Mouse (Mus musculus): ENCODE measurements at regions not wholly inside any gene's neighbourhood (a gene's known extent, or its start where the extent isn't known, plus 50 kb on each side); places are given as distances from the start of the nearest gene placed in this dataset.

GRCm38 (mm10) chr11:64673546-64673945 lies 237.1 kb upstream of the F930015N05Rik start:
- H3K27ac ChIP-seq (replicated peaks; ENCODE audit: low read depth, low read length): no peak overlapping the region
- no peak for ATAC-seq (ENCODE audit: low FRiP score, low read depth)
- WGBS: 30% methylated on average over 4 of the region's 4 CpGs
- no peak overlapping the region for H3K4me2 ChIP-seq (replicated peaks; ENCODE audit: low read depth, low read length, severe bottlenecking)
- H3K9ac ChIP-seq (ENCODE audit: low read depth, low read length, severe bottlenecking): no peak overlapping the region
- H3K9me3 ChIP-seq (ENCODE audit: control insufficient read depth, low read length): peaks cover 6% of the 10 kb centered on the region
- no peaks in the 10 kb centered on the region for H3K27me3 ChIP-seq (ENCODE audit: control insufficient read depth, insufficient read depth, low read length)
- peaks cover 10% of the 10 kb centered on the region for H3K4me1 ChIP-seq (ENCODE audit: control insufficient read depth, insufficient read depth, low read length)
- no peak overlapping the region for H3K4me3 ChIP-seq (replicated peaks; ENCODE audit: low read length)
- no peaks in the 10 kb centered on the region for H3K36me3 ChIP-seq (ENCODE audit: control insufficient read depth, insufficient read depth, low read length)
- no peak for DNase-seq (ENCODE audit: low spot score)
- TF ChIP-seq POLR2A (IDR thresholded peaks at IDR 0.05; ENCODE audit: borderline replicate concordance, extremely low read depth, insufficient read depth, insufficient read length): no peak

GRCm38 (mm10) chr11:64703776-64704175 lies 267.3 kb upstream of the F930015N05Rik start:
- H3K4me1 ChIP-seq (ENCODE audit: control insufficient read depth, insufficient read depth, low read length): no peaks in the 10 kb centered on the region
- no peaks in the 10 kb centered on the region for H3K27me3 ChIP-seq (ENCODE audit: control insufficient read depth, insufficient read depth, low read length)
- no peaks in the 10 kb centered on the region for H3K9me3 ChIP-seq (ENCODE audit: control insufficient read depth, low read length)
- ATAC-seq (ENCODE audit: low FRiP score, low read depth): no peak
- 74% methylated on average over 1 of the region's 1 CpGs for WGBS
- DNase-seq (ENCODE audit: low spot score): no peak
- no peak overlapping the region for H3K27ac ChIP-seq (replicated peaks; ENCODE audit: low read depth, low read length)
- no peak overlapping the region for H3K9ac ChIP-seq (ENCODE audit: low read depth, low read length, severe bottlenecking)
- no peak overlapping the region for H3K4me2 ChIP-seq (replicated peaks; ENCODE audit: low read depth, low read length, severe bottlenecking)
- no peak overlapping the region for H3K4me3 ChIP-seq (replicated peaks; ENCODE audit: low read length)
- H3K36me3 ChIP-seq (ENCODE audit: control insufficient read depth, insufficient read depth, low read length): no peaks in the 10 kb centered on the region
- TF ChIP-seq POLR2A (IDR thresholded peaks at IDR 0.05; ENCODE audit: borderline replicate concordance, extremely low read depth, insufficient read depth, insufficient read length): no peak

- 0 out of 2 replicates have a peak, but pooled peaks cover 4% of the 10 kb centered on the region for H3K9me3 ChIP-seq (ENCODE audit: control insufficient read depth, low read length)
- H3K9ac ChIP-seq (ENCODE audit: low read depth, low read length, severe bottlenecking): no peak overlapping the region
- no peaks in the 10 kb centered on the region for H3K36me3 ChIP-seq (ENCODE audit: control insufficient read depth, insufficient read depth, low read length)
- no peak for TF ChIP-seq POLR2A (IDR thresholded peaks at IDR 0.05; ENCODE audit: borderline replicate concordance, extremely low read depth, insufficient read depth, insufficient read length)
- no peak overlapping the region for H3K4me2 ChIP-seq (replicated peaks; ENCODE audit: low read depth, low read length, severe bottlenecking)
- H3K27ac ChIP-seq (replicated peaks; ENCODE audit: low read depth, low read length): no peak overlapping the region
- WGBS: 76% methylated on average over 2 of the region's 2 CpGs
- H3K27me3 ChIP-seq (ENCODE audit: control insufficient read depth, insufficient read depth, low read length): no peaks in the 10 kb centered on the region
- ATAC-seq (ENCODE audit: low FRiP score, low read depth) (no peak), DNase-seq (ENCODE audit: low spot score) (no peak)
- H3K4me1 ChIP-seq (ENCODE audit: control insufficient read depth, insufficient read depth, low read length): no peaks in the 10 kb centered on the region
- H3K4me3 ChIP-seq (replicated peaks; ENCODE audit: low read length): no peak overlapping the region
These were observed 267.0 kb upstream of the Elac2 start for GRCm38 (mm10) chr11:64711801-64712200.

- TF ChIP-seq POLR2A (IDR thresholded peaks at IDR 0.05; ENCODE audit: borderline replicate concordance, extremely low read depth, insufficient read depth, insufficient read length): no peak
These were observed 263.7 kb upstream of the Elac2 start for GRCm38 (mm10) chr11:64715182-64715581.

GRCm38 (mm10) chr11:64718316-64719085 lies 260.3 kb upstream of the Elac2 start:
- WGBS: 16% methylated on average over 5 of the region's 5 CpGs
- Histone ChIP-seq H3K4me1 (ENCODE audit: control insufficient read depth, insufficient read depth, low read length) (peaks cover 6% of the 10 kb centered on the region; the same call in 1 of the 2 replicates), H3K36me3 (ENCODE audit: control insufficient read depth, insufficient read depth, low read length) (no peaks in the 10 kb centered on the region), H3K9ac (ENCODE audit: low read depth, low read length, severe bottlenecking) (no peak overlapping the region), H3K4me2 (replicated peaks; ENCODE audit: low read depth, low read length, severe bottlenecking) (no peak overlapping the region), H3K9me3 (ENCODE audit: control insufficient read depth, low read length) (no peaks in the 10 kb centered on the region), H3K27ac (replicated peaks; ENCODE audit: low read depth, low read length) (no peak overlapping the region), H3K27me3 (ENCODE audit: control insufficient read depth, insufficient read depth, low read length) (no peaks in the 10 kb centered on the region), H3K4me3 (replicated peaks; ENCODE audit: low read length) (no peak overlapping the region)
- DNase-seq (ENCODE audit: low spot score): peak; percentile 77
- ATAC-seq (ENCODE audit: low FRiP score, low read depth): no peak; the same call in 1 of the 2 replicates
- TF ChIP-seq POLR2A (IDR thresholded peaks at IDR 0.05; ENCODE audit: borderline replicate concordance, extremely low read depth, insufficient read depth, insufficient read length): no peak

More at GRCm38 (mm10) chr11:64715182-64715581, 263.7 kb upstream of the Elac2 start:
- no peak for DNase-seq (ENCODE audit: low spot score)
- 65% methylated on average over 1 of the region's 1 CpGs for WGBS
- no peaks in the 10 kb centered on the region for H3K27me3 ChIP-seq (ENCODE audit: control insufficient read depth, insufficient read depth, low read length)
- no peak overlapping the region for H3K4me3 ChIP-seq (replicated peaks; ENCODE audit: low read length)
- no peak overlapping the region for H3K9ac ChIP-seq (ENCODE audit: low read depth, low read length, severe bottlenecking)
- no peak for ATAC-seq (ENCODE audit: low FRiP score, low read depth)
- H3K27ac ChIP-seq (replicated peaks; ENCODE audit: low read depth, low read length): no peak overlapping the region
- no peaks in the 10 kb centered on the region for H3K4me1 ChIP-seq (ENCODE audit: control insufficient read depth, insufficient read depth, low read length)
- no peak overlapping the region for H3K4me2 ChIP-seq (replicated peaks; ENCODE audit: low read depth, low read length, severe bottlenecking)
- H3K9me3 ChIP-seq (ENCODE audit: control insufficient read depth, low read length): 0 out of 2 replicates have a peak, but pooled peaks cover under 1% of the 10 kb centered on the region
- H3K36me3 ChIP-seq (ENCODE audit: control insufficient read depth, insufficient read depth, low read length): no peaks in the 10 kb centered on the region

Data from limb, embryonic 14.5 days (tissue).